Mouse (Mus musculus): ENCODE measurements at regions not wholly inside any gene's neighbourhood (a gene's known extent, or its start where the extent isn't known, plus 50 kb on each side); places are given as distances from the start of the nearest gene placed in this dataset.

DNA sequence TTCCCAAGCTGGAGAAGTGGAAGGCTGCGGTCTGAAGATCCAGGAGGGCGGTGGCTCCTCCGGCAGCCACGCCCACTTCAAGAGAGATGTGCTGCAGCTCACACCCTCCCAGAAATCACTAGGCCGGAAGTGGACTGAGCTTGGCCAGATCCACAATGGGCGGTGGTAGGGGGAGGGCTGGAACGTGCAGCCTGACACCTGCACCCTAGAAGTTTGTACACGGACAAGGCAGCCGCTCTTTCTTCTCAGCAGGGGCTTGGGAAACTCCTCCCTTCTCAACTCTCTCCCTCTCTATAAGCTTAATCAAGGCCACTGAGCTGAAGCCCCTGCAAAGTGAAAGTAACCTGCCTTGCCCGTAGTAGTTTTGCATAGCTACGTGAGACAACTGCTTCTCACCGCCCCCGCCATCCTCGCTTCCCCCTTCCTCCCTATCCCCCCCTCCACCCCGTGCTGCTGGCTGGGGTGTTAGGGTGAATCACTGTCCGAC, 538.8 kb upstream of the Lrrc6 start:
- DNase-seq: peak; percentile 90

DNA sequence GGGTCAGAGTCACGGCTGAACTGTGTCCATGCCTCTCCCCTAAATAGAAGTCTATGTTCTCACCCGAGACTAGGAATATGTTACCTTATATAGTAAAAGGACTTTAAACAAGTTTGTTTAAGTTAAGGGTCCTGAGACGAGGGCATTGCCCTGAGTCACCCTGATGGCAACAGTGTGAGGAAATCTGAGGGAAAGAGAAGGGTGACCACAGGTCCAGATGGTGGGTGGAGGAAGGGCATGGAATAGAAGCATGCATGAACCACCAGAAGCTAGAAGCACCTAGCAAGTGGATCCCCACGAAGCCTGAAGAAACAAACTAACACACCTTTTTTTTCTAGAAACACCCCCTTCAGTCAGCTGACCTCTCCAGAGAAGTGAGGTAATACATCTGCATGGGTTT, 536.9 kb upstream of the Lrrc6 start:
- peaks cover 4% of the 10 kb centered on the region; the same call in 1 of the 2 replicates for H3K4me1 ChIP-seq (ENCODE audit: control insufficient read depth, insufficient read depth, low read length)
- TF ChIP-seq POLR2A (IDR thresholded peaks at IDR 0.05; ENCODE audit: low read depth, low read length) (no peak), CTCF (conservative IDR thresholded peaks at IDR 0.05; ENCODE audit: insufficient read depth, insufficient read length, low read depth, low read length) (no peak)
- WGBS: 93% methylated on average over 4 of the region's 4 CpGs
- no peak for DNase-seq
- no peaks in the 10 kb centered on the region for H3K36me3 ChIP-seq (ENCODE audit: control insufficient read depth, insufficient read depth, low read length)
- H3K27ac ChIP-seq (ENCODE audit: insufficient read depth, low read depth, low read length): no peak overlapping the region
- no peak overlapping the region for H3K4me3 ChIP-seq (ENCODE audit: insufficient read depth, low read depth, low read length)
- H3K27me3 ChIP-seq (replicated peaks; ENCODE audit: control insufficient read depth, insufficient read depth, low read length): no peaks in the 10 kb centered on the region

More for the DNA sequence above, 538.8 kb upstream of the Lrrc6 start:
- no peaks in the 10 kb centered on the region for H3K36me3 ChIP-seq (ENCODE audit: control insufficient read depth, insufficient read depth, low read length)
- peak overlapping the region; percentile 55 for H3K4me3 ChIP-seq (ENCODE audit: insufficient read depth, low read depth, low read length)
- TF ChIP-seq CTCF (conservative IDR thresholded peaks at IDR 0.05; ENCODE audit: insufficient read depth, insufficient read length, low read depth, low read length) (no peak), POLR2A (IDR thresholded peaks at IDR 0.05; ENCODE audit: low read depth, low read length) (no peak)
- H3K27ac ChIP-seq (ENCODE audit: insufficient read depth, low read depth, low read length): peak overlapping the region; percentile 65; the same call in 1 of the 2 replicates
- no peaks in the 10 kb centered on the region for H3K27me3 ChIP-seq (replicated peaks; ENCODE audit: control insufficient read depth, insufficient read depth, low read length)
- H3K4me1 ChIP-seq (ENCODE audit: control insufficient read depth, insufficient read depth, low read length): peaks cover 4% of the 10 kb centered on the region; the same call in 1 of the 2 replicates
- 4% methylated on average over 16 of the region's 16 CpGs for WGBS

DNA sequence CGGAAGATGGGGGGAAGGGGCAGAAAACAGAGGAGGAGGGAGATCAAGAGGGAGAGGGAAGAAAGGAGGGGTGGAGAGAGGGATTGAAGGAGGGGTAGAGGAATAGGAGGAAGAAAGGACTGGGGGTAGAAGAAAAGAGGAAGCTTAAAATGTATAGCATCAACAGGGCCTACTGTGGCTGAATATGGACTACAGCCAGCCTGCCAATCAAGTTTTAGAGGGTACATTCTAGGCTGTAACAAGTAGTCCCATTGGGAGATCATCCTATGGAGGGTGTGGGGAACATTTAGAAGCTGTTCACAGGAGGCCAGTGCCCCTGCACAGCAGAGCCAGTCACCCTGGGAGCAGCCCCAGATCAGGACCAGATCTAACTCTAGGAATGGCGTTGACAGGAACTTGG, 535.6 kb upstream of the Lrrc6 start:
- DNase-seq: no peak
- H3K4me3 ChIP-seq (ENCODE audit: insufficient read depth, low read depth, low read length): no peak overlapping the region
- no peaks in the 10 kb centered on the region for H3K27me3 ChIP-seq (replicated peaks; ENCODE audit: control insufficient read depth, insufficient read depth, low read length)
- WGBS: 74% methylated on average over 2 of the region's 2 CpGs
- H3K4me1 ChIP-seq (ENCODE audit: control insufficient read depth, insufficient read depth, low read length): peaks cover 4% of the 10 kb centered on the region; the same call in 1 of the 2 replicates
- no peak for TF ChIP-seq POLR2A (IDR thresholded peaks at IDR 0.05; ENCODE audit: low read depth, low read length)
- TF ChIP-seq CTCF (conservative IDR thresholded peaks at IDR 0.05; ENCODE audit: insufficient read depth, insufficient read length, low read depth, low read length): no peak
- no peak overlapping the region for H3K27ac ChIP-seq (ENCODE audit: insufficient read depth, low read depth, low read length)
- H3K36me3 ChIP-seq (ENCODE audit: control insufficient read depth, insufficient read depth, low read length): no peaks in the 10 kb centered on the region

DNA sequence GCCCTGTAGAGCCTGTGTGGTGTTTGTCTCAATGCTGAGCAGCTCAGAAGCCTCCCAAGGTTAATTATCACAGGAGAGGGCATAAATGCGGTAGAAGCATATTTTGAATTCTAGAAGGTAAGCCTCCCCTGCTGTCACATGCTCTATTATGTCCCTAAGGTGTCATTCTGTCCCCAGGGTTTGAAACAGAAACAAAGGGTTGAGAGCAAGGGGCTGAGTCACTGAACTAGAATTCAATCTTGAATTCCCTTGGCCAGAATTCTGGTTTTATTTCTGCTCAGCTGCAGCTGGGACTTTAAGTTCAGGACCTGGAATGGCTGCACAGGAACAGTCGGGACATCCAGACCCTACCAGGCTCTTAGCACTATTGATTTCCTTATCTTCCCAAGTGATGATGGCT, 533.2 kb upstream of the Lrrc6 start:
- Histone ChIP-seq H3K36me3 (ENCODE audit: control insufficient read depth, insufficient read depth, low read length) (no peaks in the 10 kb centered on the region), H3K4me1 (ENCODE audit: control insufficient read depth, insufficient read depth, low read length) (no peaks in the 10 kb centered on the region), H3K27ac (ENCODE audit: insufficient read depth, low read depth, low read length) (no peak overlapping the region), H3K4me3 (ENCODE audit: insufficient read depth, low read depth, low read length) (no peak overlapping the region), H3K27me3 (replicated peaks; ENCODE audit: control insufficient read depth, insufficient read depth, low read length) (no peaks in the 10 kb centered on the region)
- TF ChIP-seq POLR2A (IDR thresholded peaks at IDR 0.05; ENCODE audit: low read depth, low read length) (no peak), CTCF (conservative IDR thresholded peaks at IDR 0.05; ENCODE audit: insufficient read depth, insufficient read length, low read depth, low read length) (no peak)
- no peak for DNase-seq
- WGBS: 63% methylated on average over 2 of the region's 2 CpGs

DNA sequence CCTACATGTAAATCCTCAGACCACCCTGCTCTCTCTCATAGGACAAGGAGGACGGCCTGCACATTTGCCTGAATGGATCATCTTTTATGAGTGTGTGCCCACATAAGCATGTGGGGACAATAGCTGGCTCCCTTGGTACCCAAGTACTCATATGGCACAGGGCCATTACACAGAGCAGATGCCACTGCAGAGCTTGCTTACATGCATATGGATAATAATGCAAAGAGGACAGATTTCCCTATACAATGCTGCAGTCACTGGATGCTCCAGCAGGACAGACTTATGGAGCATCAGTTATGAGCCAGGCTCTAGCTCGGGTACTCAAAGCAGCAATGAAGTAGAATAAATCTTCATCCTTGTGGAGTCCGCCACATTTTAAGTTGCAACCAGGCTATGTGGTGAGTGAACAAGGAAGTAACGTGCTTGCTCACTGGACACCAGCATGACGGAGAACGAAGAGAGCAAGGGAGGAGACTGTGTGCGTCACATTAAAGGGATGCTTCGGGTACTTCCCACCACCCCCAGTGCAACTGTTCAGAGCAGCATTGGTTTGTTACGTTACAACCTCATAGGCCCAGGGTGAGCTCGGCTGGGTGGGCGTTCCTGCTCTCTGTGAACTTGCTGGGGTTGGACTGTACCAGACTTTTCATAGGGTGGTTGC, 531.3 kb upstream of the Lrrc6 start:
- DNase-seq: no peak
- Histone ChIP-seq H3K4me1 (ENCODE audit: control insufficient read depth, insufficient read depth, low read length) (no peaks in the 10 kb centered on the region), H3K4me3 (ENCODE audit: insufficient read depth, low read depth, low read length) (no peak overlapping the region), H3K36me3 (ENCODE audit: control insufficient read depth, insufficient read depth, low read length) (no peaks in the 10 kb centered on the region), H3K27me3 (replicated peaks; ENCODE audit: control insufficient read depth, insufficient read depth, low read length) (no peaks in the 10 kb centered on the region), H3K27ac (ENCODE audit: insufficient read depth, low read depth, low read length) (no peak overlapping the region)
- WGBS: 90% methylated on average over 11 of the region's 11 CpGs
- TF ChIP-seq CTCF (conservative IDR thresholded peaks at IDR 0.05; ENCODE audit: insufficient read depth, insufficient read length, low read depth, low read length): no peak
- TF ChIP-seq POLR2A (IDR thresholded peaks at IDR 0.05; ENCODE audit: low read depth, low read length): no peak

DNA sequence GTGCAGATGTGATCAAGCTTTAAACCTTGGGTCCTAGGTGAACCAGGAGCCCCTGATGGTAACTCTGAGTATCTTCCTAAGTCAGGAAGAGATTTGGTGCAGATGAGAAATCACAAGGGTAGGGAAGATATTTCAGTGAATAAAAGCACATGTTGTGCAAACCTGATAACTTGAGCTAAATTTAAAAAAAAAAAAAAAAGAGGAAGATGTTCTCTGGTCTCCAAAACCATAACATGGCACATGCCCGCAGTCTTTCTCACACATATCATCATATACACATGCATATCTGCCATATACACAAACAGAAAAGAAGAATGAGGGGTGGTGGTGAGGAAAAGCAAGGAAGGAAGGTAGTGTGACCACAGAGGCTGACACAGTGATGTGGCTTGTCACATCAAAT, 530.3 kb upstream of the Lrrc6 start:
- Histone ChIP-seq H3K4me3 (ENCODE audit: insufficient read depth, low read depth, low read length) (no peak overlapping the region), H3K27ac (ENCODE audit: insufficient read depth, low read depth, low read length) (no peak overlapping the region), H3K4me1 (ENCODE audit: control insufficient read depth, insufficient read depth, low read length) (no peaks in the 10 kb centered on the region), H3K27me3 (replicated peaks; ENCODE audit: control insufficient read depth, insufficient read depth, low read length) (no peaks in the 10 kb centered on the region), H3K36me3 (ENCODE audit: control insufficient read depth, insufficient read depth, low read length) (no peaks in the 10 kb centered on the region)
- TF ChIP-seq CTCF (conservative IDR thresholded peaks at IDR 0.05; ENCODE audit: insufficient read depth, insufficient read length, low read depth, low read length): no peak
- no peak for TF ChIP-seq POLR2A (IDR thresholded peaks at IDR 0.05; ENCODE audit: low read depth, low read length)
- DNase-seq: no peak
- 88% methylated on average over 1 of the region's 1 CpGs for WGBS

DNA sequence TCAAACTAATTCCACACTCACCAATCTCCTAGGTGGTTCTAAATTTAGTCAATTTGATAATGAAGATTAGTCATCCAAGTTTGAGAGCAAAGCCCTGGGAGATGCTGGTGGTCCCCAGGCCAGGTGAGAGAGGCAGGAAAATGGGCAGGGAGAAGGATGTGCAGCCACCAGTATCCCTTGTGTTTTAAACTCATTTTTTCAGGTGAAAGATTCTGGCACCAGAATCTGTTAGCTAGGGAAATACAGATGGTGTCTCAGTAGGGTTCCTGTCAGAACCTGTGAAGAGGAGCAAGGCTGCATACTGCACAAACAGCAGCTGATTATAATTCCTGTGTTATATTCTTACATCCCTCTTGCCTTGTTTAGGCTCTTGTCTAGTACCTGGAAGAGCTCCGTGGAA, 527.5 kb upstream of the Lrrc6 start:
- no peak overlapping the region for H3K4me3 ChIP-seq (ENCODE audit: insufficient read depth, low read depth, low read length)
- WGBS: 86% methylated on average over 1 of the region's 1 CpGs
- H3K4me1 ChIP-seq (ENCODE audit: control insufficient read depth, insufficient read depth, low read length): no peaks in the 10 kb centered on the region; the same call in 1 of the 2 replicates
- H3K36me3 ChIP-seq (ENCODE audit: control insufficient read depth, insufficient read depth, low read length): no peaks in the 10 kb centered on the region
- no peak for DNase-seq
- TF ChIP-seq CTCF (conservative IDR thresholded peaks at IDR 0.05; ENCODE audit: insufficient read depth, insufficient read length, low read depth, low read length): no peak
- no peak for TF ChIP-seq POLR2A (IDR thresholded peaks at IDR 0.05; ENCODE audit: low read depth, low read length)
- H3K27me3 ChIP-seq (replicated peaks; ENCODE audit: control insufficient read depth, insufficient read depth, low read length): no peaks in the 10 kb centered on the region
- H3K27ac ChIP-seq (ENCODE audit: insufficient read depth, low read depth, low read length): no peak overlapping the region

Measured in kidney, adult 2 months (tissue).